Mouse (Mus musculus) cerebellum, adult 2 months (tissue): ENCODE results near the gene Sfxn2. TPM values are rescaled to one million over a fixed set of nuclear protein-coding genes. Genes with fewer than 3 reads are reported as not detected.

Experiments used
- DNase-seq, 2 experiments: peaks; one replicate each; pipeline ENCODE4 v3.0.0; 2021
- H3K27ac ChIP-seq: fragments of 200-500 bp; 2 replicates; pipeline ENCODE4 v1.5.1; 2012; ENCODE audit warnings: low read length, control low read depth, inconsistent platforms; ENCODE audit not compliant: insufficient read depth
- H3K27me3 ChIP-seq: fragments of 200-500 bp; 2 replicates; pipeline ENCODE4 v1.6.1; 2012; ENCODE audit warnings: inconsistent platforms, mild to moderate bottlenecking, low read length, moderate library complexity; ENCODE audit not compliant: control insufficient read depth, insufficient read depth
- H3K4me1 ChIP-seq: fragments of 200-500 bp; 2 replicates; pipeline ENCODE4 v1.6.1; 2011; ENCODE audit warnings: low read length; ENCODE audit not compliant: control insufficient read depth, insufficient read depth
- H3K4me3 ChIP-seq: fragments of 200-500 bp; replicated peaks from 2 replicates; pipeline ENCODE3; 2011; ENCODE audit warnings: mild to moderate bottlenecking, low read depth, low read length, control low read depth; ENCODE audit not compliant: insufficient read depth
- CTCF ChIP-seq: fragments of 200-500 bp; IDR thresholded peaks from 2 replicates; pipeline ENCODE4 v1.5.1; 2011; ENCODE audit warnings: low read depth, mild to moderate bottlenecking, control low read depth, low read length, moderate library complexity, borderline replicate concordance; ENCODE audit not compliant: insufficient read depth
- POLR2A ChIP-seq: fragments of 200-500 bp; IDR thresholded peaks from 2 replicates; pipeline ENCODE4 v1.6.1; 2011; ENCODE audit warnings: low read length, control low read depth, borderline replicate concordance; ENCODE audit not compliant: insufficient read depth
- WGBS: fragments of 180-500 bp; shearing (Covaris S2); methylation state at CpG from one replicate; pipeline ENCODE4 v1.1.7; 2018; 5-methylcytosine and 5-hydroxymethylcytosine counted together
- polyA plus RNA-seq: library from polyadenylated mRNA; depleted of rRNA; stranded (reverse); fragments of >200 nt; gene quantifications from 2 replicates; pipeline ENCODE4 v1.2.3, GENCODE M21; 2012

Sfxn2 gene
- polyA plus RNA-seq, 1 experiment: 7.0 TPM

DNA sequence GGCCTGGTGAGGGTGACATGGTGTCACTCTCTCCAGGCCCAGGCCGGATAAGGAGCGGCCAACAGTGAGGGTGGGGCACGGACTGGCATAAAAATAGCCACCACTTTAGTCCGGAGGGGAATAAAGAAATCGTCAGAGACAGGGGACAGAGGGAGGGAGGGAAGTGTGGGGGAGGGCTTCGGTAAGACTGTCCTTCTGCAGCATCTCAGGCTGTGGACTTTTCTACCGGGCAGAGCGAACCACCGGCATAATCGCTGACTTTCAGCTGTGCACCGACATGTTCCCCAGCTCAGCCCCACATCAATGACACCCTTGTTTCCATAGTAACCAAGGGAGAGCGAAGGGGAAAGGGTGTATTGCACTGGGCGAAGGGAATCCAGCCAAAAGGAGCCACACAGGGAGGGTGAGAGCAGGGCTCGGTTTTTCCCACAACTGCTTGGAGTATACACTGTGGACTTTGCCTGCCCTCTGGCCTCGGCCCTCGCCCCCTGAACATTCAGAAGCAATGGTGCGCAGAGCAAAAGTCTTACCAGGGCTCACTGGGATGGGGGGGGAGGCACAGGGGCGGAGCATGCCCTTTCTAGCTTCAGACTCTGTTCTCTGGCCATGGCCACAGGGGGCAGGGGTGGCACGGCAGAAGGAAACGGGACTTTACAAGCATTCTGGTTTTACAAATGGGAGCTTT lies 44.5 kb upstream of the Sfxn2 start:
- DNase-seq: peak; percentile 73 to 76
- Histone ChIP-seq H3K27me3 (no peaks in the 10 kb centered on the region), H3K4me3 (peak overlapping the region; percentile 30), H3K27ac (peak overlapping the region; percentile 66; the same call in 1 of the 2 replicates), H3K4me1 (peaks cover 38% of the 10 kb centered on the region)
- TF ChIP-seq POLR2A (peak; percentile 11; the same call in 1 of the 2 replicates), CTCF (no peak)
- WGBS: 3% methylated on average over 20 of the region's 20 CpGs

DNA sequence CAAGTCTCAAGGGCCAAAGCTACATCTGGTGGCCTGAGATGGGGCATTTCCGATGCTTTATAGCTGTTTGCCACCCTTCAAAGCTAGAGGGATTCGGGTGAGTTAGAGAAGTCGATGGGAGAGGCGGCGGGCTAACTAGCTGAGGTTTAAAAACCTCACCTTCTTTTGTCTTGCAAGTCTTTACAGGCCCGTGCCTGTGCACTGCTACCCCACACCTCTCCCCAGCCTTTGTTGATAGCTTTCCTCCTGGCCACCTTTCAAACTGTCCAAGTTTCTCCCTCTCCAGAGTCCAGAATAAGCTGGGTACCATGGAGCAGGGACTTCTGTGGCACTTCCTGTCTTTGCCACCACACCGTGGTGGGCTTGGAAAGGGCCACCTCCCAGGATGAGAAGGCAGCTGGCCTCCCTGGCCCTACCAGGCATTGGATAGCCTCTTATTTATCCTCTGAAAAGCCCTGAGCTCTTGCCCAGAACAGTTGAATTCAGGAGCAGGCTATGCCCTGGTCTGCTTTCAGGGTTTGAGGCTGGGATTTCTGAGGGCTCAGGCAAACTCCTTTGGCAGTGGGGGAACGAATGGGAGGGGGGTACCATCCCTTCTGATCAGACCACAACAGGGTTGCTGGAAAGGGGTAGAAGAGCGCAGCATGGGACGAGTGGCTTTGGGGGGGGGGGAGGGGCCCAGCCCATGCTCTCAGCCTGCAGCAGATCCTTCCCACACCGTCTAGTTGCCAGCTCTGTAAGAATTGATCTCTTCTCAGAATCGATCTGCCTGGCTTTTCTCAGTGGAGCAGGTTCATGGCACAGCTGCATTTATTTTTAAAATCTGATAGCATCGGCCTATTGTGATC lies 43.3 kb upstream of the Sfxn2 start:
- Histone ChIP-seq H3K4me1 (peaks cover 30% of the 10 kb centered on the region), H3K4me3 (no peak overlapping the region), H3K27ac (0 out of 2 replicates have a peak overlapping the region, but pooled peaks have one; percentile 13), H3K27me3 (no peaks in the 10 kb centered on the region)
- TF ChIP-seq POLR2A (no peak), CTCF (no peak)
- no peak for DNase-seq
- 49% methylated on average over 13 of the region's 13 CpGs for WGBS

DNA sequence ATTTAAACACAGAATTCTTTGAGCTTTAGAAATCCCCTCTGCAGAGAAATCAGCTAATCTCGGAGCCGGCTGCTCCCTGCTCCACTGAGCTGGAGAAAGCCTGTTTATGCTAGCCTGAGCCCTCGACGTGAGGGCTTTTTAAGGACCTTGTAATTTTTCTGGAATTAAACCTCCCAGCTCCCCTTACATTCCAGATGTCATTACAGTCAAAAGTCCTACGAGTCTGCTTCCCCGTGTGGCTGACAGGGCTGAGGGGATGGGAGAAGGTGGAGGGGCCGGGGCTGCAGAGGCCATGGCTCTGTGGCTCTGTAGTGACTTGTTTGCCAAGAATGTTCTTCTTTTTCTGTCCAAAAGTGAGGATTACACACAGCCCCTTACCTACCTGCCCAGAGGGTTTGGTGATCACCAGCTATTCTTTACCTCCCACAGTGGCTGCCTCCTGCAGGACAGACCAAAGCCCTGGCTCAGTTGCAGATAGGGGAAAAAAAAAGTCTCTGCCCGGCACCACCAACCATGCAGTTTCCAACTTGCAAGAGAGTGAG lies 42.6 kb upstream of the Sfxn2 start:
- peaks cover 27% of the 10 kb centered on the region for H3K4me1 ChIP-seq
- WGBS: 68% methylated on average over 8 of the region's 8 CpGs

DNA sequence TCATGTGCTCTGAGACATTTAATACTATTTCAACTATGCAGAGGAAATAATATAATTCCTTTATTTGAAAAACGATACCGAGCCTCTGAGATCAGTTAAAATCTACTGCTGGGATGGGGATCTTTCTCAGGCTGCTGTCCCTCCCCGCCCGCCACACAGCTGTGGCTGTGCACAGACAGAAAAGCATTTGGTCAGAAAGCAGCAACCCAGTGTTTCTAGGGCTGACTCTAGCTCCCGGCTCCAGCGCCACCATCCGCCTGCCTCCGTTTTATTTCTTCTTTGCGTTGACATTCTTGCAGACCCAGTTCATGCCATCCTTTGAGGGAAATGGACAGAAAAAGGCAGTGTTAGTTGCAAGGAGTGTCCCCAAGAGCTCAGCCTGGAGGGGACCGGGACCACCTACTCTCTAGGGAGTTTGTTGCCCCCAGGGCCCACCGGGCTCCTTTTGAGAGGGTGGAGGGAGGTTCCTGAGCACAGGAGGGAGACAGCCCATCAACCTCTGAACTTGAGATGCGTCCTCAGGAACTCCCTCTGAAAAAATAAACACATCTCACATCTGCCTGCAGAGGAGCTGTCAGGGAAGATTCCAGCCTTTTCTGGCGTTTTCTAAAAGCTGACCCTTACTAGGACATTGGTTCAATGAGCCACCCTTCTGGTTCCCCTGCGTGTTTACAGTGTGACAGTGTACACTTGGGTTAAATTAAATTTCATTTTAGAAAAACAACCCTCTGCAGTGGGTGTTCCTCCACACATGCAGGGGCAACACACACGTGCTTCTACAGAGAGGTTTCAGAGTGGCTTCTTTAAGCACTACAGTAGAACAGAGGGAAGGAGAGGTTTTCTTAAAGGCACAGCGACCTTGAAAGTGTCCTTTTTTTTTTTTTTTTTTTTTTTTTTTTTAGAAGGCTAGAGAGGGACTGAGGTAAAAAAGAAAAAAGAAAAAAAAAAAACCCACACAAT lies 41.8 kb upstream of the Sfxn2 start:
- Histone ChIP-seq H3K4me3 (no peak overlapping the region), H3K27ac (no peak overlapping the region), H3K4me1 (peaks cover 22% of the 10 kb centered on the region), H3K27me3 (no peaks in the 10 kb centered on the region)
- DNase-seq: peak in 1 of 2 experiments; percentile 38
- TF ChIP-seq POLR2A: no peak
- no peak for TF ChIP-seq CTCF
- WGBS: 48% methylated on average over 16 of the region's 16 CpGs

More for the DNA sequence above, 42.6 kb upstream of the Sfxn2 start:
- Histone ChIP-seq H3K27me3 (no peaks in the 10 kb centered on the region), H3K4me3 (no peak overlapping the region), H3K27ac (no peak overlapping the region)
- TF ChIP-seq POLR2A (no peak), CTCF (no peak)
- no peak for DNase-seq

DNA sequence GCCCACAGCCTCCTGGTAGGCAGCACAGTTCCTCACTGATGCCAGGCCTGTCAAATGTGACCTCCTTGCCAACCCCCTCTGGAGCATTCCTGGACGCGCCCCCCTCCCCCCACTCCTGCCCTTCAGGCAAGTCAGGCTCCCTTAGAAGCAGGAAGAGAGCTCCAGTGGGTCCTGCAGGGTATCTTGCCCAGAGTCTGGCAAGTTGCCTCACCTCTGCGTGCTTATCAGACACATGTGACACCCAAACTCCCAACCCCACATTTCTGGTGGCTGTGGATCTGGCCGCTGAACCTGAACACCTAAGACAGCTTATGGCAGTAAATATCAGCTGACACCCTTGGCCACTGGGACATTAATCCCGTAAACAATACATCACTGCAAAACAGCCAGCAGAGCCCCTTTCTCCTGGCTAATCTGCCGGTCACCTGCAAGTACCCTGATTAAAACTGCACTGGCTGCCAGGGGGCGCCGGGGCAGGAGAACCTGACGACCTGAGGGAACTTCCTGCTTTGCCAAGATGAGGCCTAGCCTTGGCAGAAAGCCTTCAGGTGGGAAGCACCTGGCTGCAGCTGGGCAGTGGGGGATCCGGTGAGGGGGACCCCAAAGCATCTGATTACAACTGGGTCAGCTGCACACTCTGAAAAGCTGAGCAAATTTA lies 41.0 kb upstream of the Sfxn2 start:
- DNase-seq: no peak
- TF ChIP-seq CTCF (no peak), POLR2A (no peak)
- 24% methylated on average over 10 of the region's 10 CpGs for WGBS
- Histone ChIP-seq H3K27ac (no peak overlapping the region; the same call in 1 of the 2 replicates), H3K4me3 (no peak overlapping the region), H3K4me1 (peaks cover 21% of the 10 kb centered on the region), H3K27me3 (no peaks in the 10 kb centered on the region)

DNA sequence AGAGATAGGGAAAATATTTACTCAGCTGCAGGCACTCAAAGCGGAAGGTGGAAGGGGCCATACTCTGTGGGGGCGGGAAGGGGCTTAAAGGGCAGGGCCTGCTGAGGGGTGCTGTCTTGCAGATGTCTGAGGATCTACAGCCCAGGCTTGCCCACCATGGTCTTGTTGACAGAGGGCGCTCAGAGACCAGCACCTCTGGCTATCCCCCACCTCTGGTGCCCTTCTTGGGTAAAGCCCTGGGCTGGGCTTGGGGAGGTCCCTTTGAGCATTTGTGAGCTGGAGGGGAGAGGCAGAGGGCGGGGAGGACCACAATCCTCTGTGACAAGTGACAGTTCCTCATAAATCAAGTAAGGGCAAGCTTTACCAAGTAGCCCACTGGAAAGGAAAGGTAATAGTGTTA lies 40.1 kb upstream of the Sfxn2 start:
- TF ChIP-seq CTCF (no peak), POLR2A (no peak)
- WGBS: 90% methylated on average over 4 of the region's 4 CpGs
- Histone ChIP-seq H3K4me1 (peaks cover 18% of the 10 kb centered on the region), H3K27ac (no peak overlapping the region), H3K27me3 (no peaks in the 10 kb centered on the region), H3K4me3 (no peak overlapping the region)
- no peak for DNase-seq
